Mouse (Mus musculus) liver, embryonic 15.5 days (tissue): Measurements from ENCODE around the gene Tyms. TPM values are rescaled to one million over a fixed set of nuclear protein-coding genes. Genes with fewer than 3 reads are reported as not detected.
"Not testable (repeated sequence)": the region's sequence is repeated elsewhere in the genome, so short reads cannot be mapped to it uniquely, and the experiment has no call there.

ENCODE experiments used
- ATAC-seq: fragments of 200-750 bp; cut with Nextera tagmentation; 2 replicates; pipeline ENCODE4 v1.8.0; 2017; ENCODE audit warnings: moderate number of reproducible peaks, mild to moderate bottlenecking, moderate library complexity; ENCODE audit not compliant: insufficient read depth
- H3K27ac ChIP-seq: fragments of 300-500 bp; sonication (generic); replicated peaks from 2 replicates; pipeline ENCODE4 v1.5.1; 2015; ENCODE audit warnings: mild to moderate bottlenecking, inconsistent platforms
- H3K27me3 ChIP-seq: fragments of 300-500 bp; sonication (generic); 2 replicates; pipeline ENCODE4 v1.6.1; 2015; ENCODE audit warnings: mild to moderate bottlenecking, inconsistent platforms
- H3K36me3 ChIP-seq: fragments of 300-500 bp; sonication (generic); replicated peaks from 2 replicates; pipeline ENCODE4 v1.6.1; 2015; ENCODE audit warnings: moderate library complexity, mild to moderate bottlenecking, inconsistent platforms
- H3K4me1 ChIP-seq: fragments of 300-500 bp; sonication (generic); replicated peaks from 2 replicates; pipeline ENCODE4 v1.6.1; 2015; ENCODE audit warnings: inconsistent platforms
- H3K4me2 ChIP-seq: fragments of 300-500 bp; sonication (generic); 2 replicates; pipeline ENCODE4 v1.6.1; 2015; ENCODE audit warnings: moderate library complexity, mild to moderate bottlenecking, inconsistent platforms
- H3K4me3 ChIP-seq: fragments of 300-500 bp; sonication (generic); replicated peaks from 2 replicates; pipeline ENCODE4 v1.5.1; 2015; ENCODE audit warnings: mild to moderate bottlenecking, inconsistent platforms
- H3K9ac ChIP-seq: fragments of 300-500 bp; sonication (generic); 2 replicates; pipeline ENCODE4 v1.6.1; 2015; ENCODE audit warnings: moderate library complexity, mild to moderate bottlenecking, inconsistent platforms
- H3K9me3 ChIP-seq: fragments of 300-500 bp; sonication (generic); replicated peaks from 2 replicates; pipeline ENCODE4 v1.6.1; 2016; ENCODE audit warnings: inconsistent platforms
- WGBS: fragments of 180-500 bp; shearing (Covaris S2); methylation state at CpG from one replicate; pipeline ENCODE4 v1.1.7; 2015; ENCODE audit warnings: mixed read lengths; ENCODE audit not compliant: insufficient replicate concordance; 5-methylcytosine and 5-hydroxymethylcytosine counted together
- polyA plus RNA-seq: library from polyadenylated mRNA; unstranded; fragments of >200 nt; fragmentation: Nextera tagmentation; extraction: Ambion mirVana; gene quantifications from 2 replicates; pipeline ENCODE4 v1.2.1, GENCODE M21; 2015

The Tyms gene
- polyA plus RNA-seq, 1 experiment from 2014 or later: 219 TPM

- WGBS: 59% methylated on average over 1 of the region's 1 CpGs
- Histone ChIP-seq H3K4me1 (no peaks in the 10 kb centered on the region), H3K4me2 (no peak overlapping the region), H3K4me3 (no peak overlapping the region), H3K27ac (no peak overlapping the region), H3K27me3 (peaks cover 12% of the 10 kb centered on the region), H3K9me3 (no peaks in the 10 kb centered on the region), H3K9ac (no peak overlapping the region), H3K36me3 (no peaks in the 10 kb centered on the region)
- ATAC-seq: no peak
Observed at GRCm38 (mm10) chr5:30098260-30098659, 24.8 kb upstream of the Tyms start.

DNA sequence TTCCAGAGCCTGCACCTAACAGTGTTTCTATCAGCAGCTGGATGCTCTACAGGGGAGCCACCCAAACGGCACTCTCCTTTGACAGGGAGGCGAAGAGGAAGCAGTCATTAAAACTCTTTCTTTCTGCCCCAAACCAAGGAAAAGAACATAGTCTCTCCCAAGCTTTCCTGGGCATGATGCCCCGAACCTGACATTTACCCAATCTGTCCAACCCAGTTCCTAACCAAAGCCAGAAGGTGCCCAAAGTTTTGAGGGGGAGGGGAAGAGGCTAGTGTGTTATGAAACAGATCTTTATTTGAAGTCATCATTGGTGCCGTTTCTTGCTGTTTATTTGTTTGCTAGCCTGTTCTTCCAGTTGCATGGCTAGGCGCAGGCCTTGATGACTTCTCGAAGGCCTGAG is 22.3 kb upstream of the Tyms start:
- no peak overlapping the region for H3K4me3 ChIP-seq
- no peak for ATAC-seq
- 44% methylated on average over 6 of the region's 6 CpGs for WGBS
- H3K27me3 ChIP-seq: no peaks in the 10 kb centered on the region
- H3K36me3 ChIP-seq: no peaks in the 10 kb centered on the region
- H3K9ac ChIP-seq: no peak overlapping the region
- H3K4me1 ChIP-seq: no peaks in the 10 kb centered on the region
- no peaks in the 10 kb centered on the region for H3K9me3 ChIP-seq
- no peak overlapping the region for H3K4me2 ChIP-seq
- H3K27ac ChIP-seq: no peak overlapping the region

DNA sequence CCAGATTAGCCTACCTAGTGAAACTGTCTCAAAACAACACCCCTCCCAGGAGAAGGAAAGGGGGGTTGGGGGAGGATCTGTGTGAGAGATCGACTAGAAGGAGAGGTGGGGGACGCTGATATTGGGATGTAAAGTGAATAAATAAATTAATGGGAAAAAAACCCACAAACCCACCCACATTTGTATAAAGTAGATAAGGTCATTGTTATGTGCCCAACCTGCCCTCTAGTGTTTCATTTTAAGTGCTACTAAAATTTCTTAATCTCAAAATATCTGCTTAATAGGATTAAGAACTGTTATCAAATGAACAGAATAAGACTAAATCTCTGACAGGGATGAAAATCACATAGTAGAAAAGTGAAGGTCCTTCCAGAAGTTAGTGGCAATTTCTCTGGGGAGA is 21.0 kb upstream of the Tyms start:
- Histone ChIP-seq H3K9ac (no peak overlapping the region), H3K27me3 (no peaks in the 10 kb centered on the region), H3K4me2 (no peak overlapping the region), H3K4me3 (no peak overlapping the region), H3K4me1 (no peaks in the 10 kb centered on the region), H3K9me3 (no peaks in the 10 kb centered on the region), H3K27ac (no peak overlapping the region), H3K36me3 (no peaks in the 10 kb centered on the region)
- ATAC-seq: no peak
- WGBS: 37% methylated on average over 2 of the region's 2 CpGs

- Histone ChIP-seq H3K27ac (no peak overlapping the region), H3K9ac (no peak overlapping the region), H3K9me3 (no peaks in the 10 kb centered on the region), H3K4me2 (no peak overlapping the region), H3K36me3 (no peaks in the 10 kb centered on the region), H3K4me3 (no peak overlapping the region), H3K4me1 (no peaks in the 10 kb centered on the region), H3K27me3 (no peaks in the 10 kb centered on the region)
- 52% methylated on average over 13 of the region's 13 CpGs for WGBS
- ATAC-seq: no peak
Observed at GRCm38 (mm10) chr5:30092701-30093100, 19.3 kb upstream of the Tyms start.

- peaks cover 46% of the 10 kb centered on the region for H3K36me3 ChIP-seq
- ATAC-seq: peak; percentile 26; the same call in 1 of the 2 replicates
- no peaks in the 10 kb centered on the region for H3K27me3 ChIP-seq
- peak overlapping the region; percentile 14; the same call in 1 of the 2 replicates for H3K27ac ChIP-seq
- peak overlapping the region; percentile 90 for H3K9ac ChIP-seq
- H3K9me3 ChIP-seq: no peaks in the 10 kb centered on the region
- WGBS: 27% methylated on average over 3 of the region's 3 CpGs
- peak overlapping the region; percentile 96 for H3K4me3 ChIP-seq
- H3K4me2 ChIP-seq: peak overlapping the region; percentile 75
- peaks cover 23% of the 10 kb centered on the region for H3K4me1 ChIP-seq
Observed at GRCm38 (mm10) chr5:30072377-30072776, 1.0 kb downstream of the Tyms start.

- Histone ChIP-seq H3K27me3 (no peaks in the 10 kb centered on the region), H3K36me3 (peaks cover 53% of the 10 kb centered on the region), H3K9me3 (no peaks in the 10 kb centered on the region), H3K4me3 (peak overlapping the region; percentile 96), H3K9ac (peak overlapping the region; percentile 90), H3K27ac (no peak overlapping the region), H3K4me1 (peaks cover 23% of the 10 kb centered on the region), H3K4me2 (peak overlapping the region; percentile 75)
- ATAC-seq: no peak
- WGBS: 60% methylated on average over 6 of the region's 6 CpGs
Observed at GRCm38 (mm10) chr5:30071677-30072076, 1.7 kb downstream of the Tyms start.

- no peak for ATAC-seq
- H3K27me3 ChIP-seq: no peaks in the 10 kb centered on the region
- H3K9me3 ChIP-seq: no peaks in the 10 kb centered on the region
- H3K4me3 ChIP-seq: no peak overlapping the region
- WGBS: 72% methylated on average over 6 of the region's 6 CpGs
- H3K27ac ChIP-seq: no peak overlapping the region
- H3K4me2 ChIP-seq: no peak overlapping the region
- H3K9ac ChIP-seq: no peak overlapping the region
- H3K36me3 ChIP-seq: peaks cover 89% of the 10 kb centered on the region
- peaks cover 14% of the 10 kb centered on the region for H3K4me1 ChIP-seq
Observed at GRCm38 (mm10) chr5:30067726-30068125, 5.7 kb downstream of the Tyms start.

- H3K4me3 ChIP-seq, ATAC-seq, H3K4me2 ChIP-seq, H3K27me3 ChIP-seq, H3K27ac ChIP-seq, H3K9me3 ChIP-seq, H3K4me1 ChIP-seq, H3K9ac ChIP-seq: not testable (repeated sequence)
- WGBS: 86% methylated on average over 5 of the region's 5 CpGs
- H3K36me3 ChIP-seq: peaks cover 61% of the 10 kb centered on the region
Observed at GRCm38 (mm10) chr5:30059607-30060006, 13.8 kb downstream of the Tyms start.

GRCm38 (mm10) chr5:30058216-30058731 is 15.1 kb downstream of the Tyms start:
- no peaks in the 10 kb centered on the region for H3K9me3 ChIP-seq
- H3K4me1 ChIP-seq: no peaks in the 10 kb centered on the region
- no peaks in the 10 kb centered on the region for H3K27me3 ChIP-seq
- no peak overlapping the region for H3K27ac ChIP-seq
- H3K4me3 ChIP-seq: no peak overlapping the region
- WGBS: 83% methylated on average over 6 of the region's 6 CpGs
- no peak for ATAC-seq
- H3K4me2 ChIP-seq: no peak overlapping the region
- H3K36me3 ChIP-seq: peaks cover 48% of the 10 kb centered on the region
- H3K9ac ChIP-seq: no peak overlapping the region

DNA sequence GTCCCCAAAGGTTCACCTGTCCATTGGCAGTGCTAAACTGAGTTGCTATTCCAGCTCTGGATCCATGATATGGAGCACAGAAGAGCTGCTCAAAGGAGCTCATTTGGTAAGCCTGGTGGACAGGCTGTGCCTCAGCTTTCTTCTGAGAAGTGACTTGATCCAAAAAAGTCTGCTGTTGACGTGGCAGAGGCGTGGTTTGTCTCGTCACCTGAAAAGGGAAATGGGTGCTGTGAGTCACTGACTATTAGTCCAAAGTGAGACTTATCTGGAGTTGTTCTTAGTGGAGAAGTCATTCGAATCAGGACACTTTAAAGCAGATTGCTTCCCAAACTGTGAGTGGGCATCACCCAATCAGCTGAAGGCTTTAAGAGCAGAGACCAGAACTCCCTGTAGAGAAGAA is 33.6 kb downstream of the Tyms start:
- not testable (repeated sequence) for H3K4me2 ChIP-seq, H3K36me3 ChIP-seq, ATAC-seq, H3K9ac ChIP-seq, H3K4me1 ChIP-seq, H3K27me3 ChIP-seq, H3K4me3 ChIP-seq, H3K27ac ChIP-seq, H3K9me3 ChIP-seq
- WGBS: 28% methylated on average over 4 of the region's 4 CpGs

DNA sequence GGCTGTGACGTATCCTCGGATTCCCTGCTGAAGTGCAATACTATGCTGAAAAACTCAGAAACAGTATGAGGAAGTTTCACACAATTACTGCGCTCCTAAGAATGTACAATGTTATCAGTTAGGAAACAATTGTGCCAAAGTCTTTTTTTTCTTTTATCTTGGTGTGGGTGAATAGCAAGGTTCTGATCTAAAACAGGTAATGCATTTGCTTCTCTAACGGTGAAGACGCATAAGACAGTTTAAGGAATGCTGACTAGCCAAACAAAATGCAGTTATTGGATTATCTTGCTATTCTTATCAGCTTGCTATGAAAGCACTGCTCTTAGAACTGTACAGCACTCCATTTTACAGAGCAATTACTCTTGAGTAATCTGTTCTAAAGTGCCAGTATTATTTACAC is 34.1 kb downstream of the Tyms start:
- ATAC-seq, H3K9me3 ChIP-seq: not testable (repeated sequence)
- WGBS: 35% methylated on average over 5 of the region's 5 CpGs

GRCm38 (mm10) chr5:30037111-30037510 is 36.3 kb downstream of the Tyms start:
- not testable (repeated sequence) for H3K4me2 ChIP-seq, ATAC-seq, H3K36me3 ChIP-seq, H3K27ac ChIP-seq, H3K9me3 ChIP-seq, H3K4me1 ChIP-seq, H3K9ac ChIP-seq, H3K27me3 ChIP-seq, H3K4me3 ChIP-seq
- 77% methylated on average over 2 of the region's 2 CpGs for WGBS

More for the DNA sequence above, 34.1 kb downstream of the Tyms start:
- H3K27me3 ChIP-seq, H3K4me1 ChIP-seq, H3K27ac ChIP-seq, H3K36me3 ChIP-seq, H3K9ac ChIP-seq, H3K4me3 ChIP-seq, H3K4me2 ChIP-seq: not testable (repeated sequence)
